Mouse (Mus musculus) ES-Bruce4 (cell line): ENCODE measurements around the gene Wdr46.

Source experiments
- CTCF ChIP-seq: IDR thresholded peaks from one replicate; pipeline ENCODE4 v1.8.1; 2011; ENCODE audit warnings: low read depth, low read length
- EP300 ChIP-seq: IDR thresholded peaks from 2 replicates; pipeline ENCODE4 v1.6.1; 2011; ENCODE audit warnings: low read depth, low read length; ENCODE audit not compliant: insufficient read depth
- POLR2A ChIP-seq: IDR thresholded peaks from one replicate; pipeline ENCODE4 v1.8.1; 2011; ENCODE audit warnings: low read length; ENCODE audit not compliant: insufficient read depth

DNA sequence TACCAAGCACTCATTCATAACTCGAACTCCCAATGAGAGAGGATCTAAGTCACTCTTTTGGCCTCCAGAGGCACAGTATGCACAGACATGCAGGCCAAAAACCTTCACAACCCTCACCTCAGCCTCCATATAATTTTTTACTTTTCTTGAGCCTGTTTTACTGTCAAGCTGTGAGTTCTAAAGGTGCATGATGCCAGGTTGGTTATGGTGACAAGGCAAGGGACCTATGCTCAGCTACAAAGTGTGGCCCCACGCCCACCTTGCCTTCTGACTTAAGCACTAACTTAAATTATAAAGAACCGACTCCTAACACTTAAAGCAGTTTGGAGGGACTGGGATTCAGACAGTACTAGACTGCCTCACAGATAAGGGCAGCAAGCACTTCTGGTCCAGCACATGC is 12.8 kb downstream of the Wdr46 start:
- TF ChIP-seq EP300 (no peak), CTCF (no peak), POLR2A (no peak)
